ENCODE assay signal across 8 mouse cellular contexts in genomic region chr7:29908130-29908950, GRCm38 (mm10). TPM values are rescaled to one million over a fixed set of nuclear protein-coding genes. Genes with fewer than 3 reads are reported as not detected.
DNase-seq lines count a peak whose midpoint lies in the region; ATAC-seq lines count a peak whose summit lies in the region.

Gene Zfp383 (plus strand): TSS chr7:29908223.

- peak within 1 kb of the TSS; percentile 74 for H3K9ac ChIP-seq in hindbrain, embryonic 14.5 days

- peaks cover 21% of the 10 kb centered on the region for H3K4me1 ChIP-seq in hindbrain, embryonic 14.5 days (replicated peaks; ENCODE audit: control insufficient read depth, insufficient read depth, low read length)

- 1% methylated on average over 33 of the region's 33 CpGs for WGBS in hindbrain, embryonic 14.5 days

- H3K27ac ChIP-seq in hindbrain, embryonic 14.5 days, result peak within 1 kb of the TSS; percentile 94

- no peaks in the 10 kb centered on the region for H3K9me3 ChIP-seq in hindbrain, embryonic 14.5 days (ENCODE audit: control insufficient read depth, low read length)

- H3K4me2 ChIP-seq in hindbrain, embryonic 14.5 days (replicated peaks), result peak within 1 kb of the TSS; percentile 72

- peak; percentile 78 for DNase-seq in T-cell, adult 2 months (ENCODE audit: low spot score)
- DNase-seq in cerebellum, postnatal 25 days, result peak; percentile 83 to 87
- DNase-seq in frontal cortex, postnatal 25 days (ENCODE audit: low spot score in 2 of 2), result peak; percentile 69 to 71
- DNase-seq in hindbrain, embryonic 14.5 days (ENCODE audit: low spot score), result peak; percentile 91
- DNase-seq in layer of hippocampus, postnatal 36 days, result peak; percentile 86 to 88
- DNase-seq in lung, postnatal 36 days, result peak; percentile 90
- DNase-seq in retina, postnatal 1 day, result peak; percentile 94
- DNase-seq in urinary bladder, adult 2 months (ENCODE audit: low spot score), result peak; percentile 64

- H3K27me3 ChIP-seq in hindbrain, embryonic 14.5 days (ENCODE audit: control insufficient read depth, insufficient read depth, low read length), result no peaks in the 10 kb centered on the region

- H3K4me3 ChIP-seq in hindbrain, embryonic 14.5 days (replicated peaks; ENCODE audit: low read length), result peak within 1 kb of the TSS; percentile 67

- ATAC-seq in hindbrain, embryonic 14.5 days (ENCODE audit: low FRiP score), result peak; percentile 85

- peaks cover 28% of the 10 kb centered on the region for H3K36me3 ChIP-seq in hindbrain, embryonic 14.5 days (replicated peaks; ENCODE audit: control insufficient read depth, insufficient read depth)

RNA-seq across cellular contexts. Expression of gene Zfp383, which starts in this region (rescaled TPM):
- polyA plus RNA-seq in hindbrain, embryonic 14.5 days (2014; fragmentation: Nextera tagmentation; extraction: Ambion mirVana), result 7.8 and 8.4 TPM in 2 replicates
- 1 to 10 TPM; 9.1 to 9.8 TPM for total RNA-seq in layer of hippocampus, postnatal 36 days (2021)
- 7.5 and 8.1 TPM in 2 replicates for polyA plus RNA-seq in urinary bladder, adult 2 months (2012; rRNA removed)

Comparison
In these comparisons a context has a peak if more than half of its experiments do, and no peak if none do; other contexts are left out.
1. Peak in every context shown above with its lines: DNase-seq, ATAC-seq, H3K4me3 ChIP-seq and H3K27ac ChIP-seq.